8 mouse cellular contexts compared by ENCODE assay signal in the genomic region with DNA sequence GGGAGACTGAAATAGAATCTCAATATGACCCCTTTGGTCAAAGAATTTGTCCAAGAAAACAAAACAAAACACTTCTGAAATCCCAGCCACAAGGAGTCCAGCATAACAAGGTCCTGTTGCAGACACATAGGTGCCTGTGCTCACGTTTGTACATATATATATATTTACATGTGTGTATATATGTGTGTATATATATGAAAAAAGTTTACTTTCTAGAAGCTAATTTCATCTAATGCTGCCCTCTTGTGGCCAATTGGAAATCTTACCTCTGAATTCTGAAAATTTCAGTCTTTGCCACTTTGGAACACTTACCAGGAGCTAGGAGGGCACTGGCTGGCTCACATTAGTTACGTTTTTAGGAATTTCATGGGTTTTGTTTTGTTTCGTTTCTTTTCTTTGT. TPM values are rescaled to one million over a fixed set of nuclear protein-coding genes. Genes with fewer than 3 reads are reported as not detected.
DNase-seq lines count a peak whose midpoint lies in the region; ATAC-seq and TF ChIP-seq lines count a peak whose summit lies in the region.

No protein-coding gene starts in this region.

- DNase-seq in hindbrain, postnatal 0 days (ENCODE audit: low spot score) = peak; percentile 70
- DNase-seq in testis, postnatal 10 days (ENCODE audit: low spot score) = peak; percentile 31
- no peak for DNase-seq in testis, postnatal 14 days (ENCODE audit: low spot score)
- DNase-seq in brain, embryonic 14.5 days (ENCODE audit: low read depth) = peak; percentile 48
- peak; percentile 13 for DNase-seq in thymus, postnatal 25 days
- DNase-seq in right cerebral cortex, postnatal 25 days = no peak
- no peak for DNase-seq in cerebellum, adult 9-11 months

- H3K4me1 ChIP-seq in hindbrain, postnatal 0 days (ENCODE audit: insufficient read depth, low read length) = no peaks in the 10 kb centered on the region
- no peaks in the 10 kb centered on the region for H3K4me1 ChIP-seq in hindbrain, embryonic 12.5 days

- H3K9me3 ChIP-seq in hindbrain, postnatal 0 days (ENCODE audit: low read length) = no peaks in the 10 kb centered on the region
- H3K9me3 ChIP-seq in hindbrain, embryonic 12.5 days (replicated peaks) = no peaks in the 10 kb centered on the region

- ATAC-seq in hindbrain, postnatal 0 days = no peak
- ATAC-seq in hindbrain, embryonic 12.5 days (ENCODE audit: low FRiP score) = no peak

- no peak overlapping the region for H3K4me2 ChIP-seq in hindbrain, postnatal 0 days (ENCODE audit: low read depth, low read length)
- H3K4me2 ChIP-seq in hindbrain, embryonic 12.5 days (replicated peaks) = no peak overlapping the region

- no peak overlapping the region for H3K9ac ChIP-seq in hindbrain, postnatal 0 days (replicated peaks; ENCODE audit: low read length)
- no peak overlapping the region for H3K9ac ChIP-seq in hindbrain, embryonic 12.5 days

- no peaks in the 10 kb centered on the region for H3K36me3 ChIP-seq in hindbrain, postnatal 0 days (ENCODE audit: insufficient read depth, low read length)
- H3K36me3 ChIP-seq in hindbrain, embryonic 12.5 days = no peaks in the 10 kb centered on the region

- no peak overlapping the region for H3K27ac ChIP-seq in hindbrain, postnatal 0 days
- no peak overlapping the region for H3K27ac ChIP-seq in hindbrain, embryonic 12.5 days

- no peak overlapping the region for H3K4me3 ChIP-seq in hindbrain, postnatal 0 days (ENCODE audit: low read length)
- H3K4me3 ChIP-seq in hindbrain, embryonic 12.5 days = no peak overlapping the region

- WGBS in hindbrain, postnatal 0 days = 25% methylated on average over 3 of the region's 3 CpGs
- 28% methylated on average over 3 of the region's 3 CpGs for WGBS in hindbrain, embryonic 12.5 days

- TF ChIP-seq CTCF in hindbrain, postnatal 0 days (IDR thresholded peaks at IDR 0.05; ENCODE audit: low read depth) = peak; percentile 57
- no peak for TF ChIP-seq CTCF in brain, embryonic 14.5 days (IDR thresholded peaks at IDR 0.05; ENCODE audit: borderline replicate concordance, extremely low read depth, insufficient read depth, insufficient read length)

- no peaks in the 10 kb centered on the region for H3K27me3 ChIP-seq in hindbrain, postnatal 0 days (ENCODE audit: insufficient read depth, low read length)
- H3K27me3 ChIP-seq in hindbrain, embryonic 12.5 days = no peaks in the 10 kb centered on the region

- no peak for TF ChIP-seq POLR2A in brain, embryonic 14.5 days (IDR thresholded peaks at IDR 0.05; ENCODE audit: borderline replicate concordance, extremely low read depth, insufficient read depth, insufficient read length, poor library complexity, severe bottlenecking)

RNA-seq across cellular contexts. Expression of gene Il15ra, which starts 17.7 kb away (rescaled TPM):
- total RNA-seq in hindbrain, postnatal 0 days (2014; rRNA removed) = 0.47 and 1.1 TPM in 2 replicates
- polyA plus RNA-seq in hindbrain, postnatal 0 days (2015; fragmentation: Nextera tagmentation; extraction: Ambion mirVana) = 2.0 and 2.5 TPM in 2 replicates
- 0.68 and 0.74 TPM in 2 replicates for polyA plus RNA-seq in hindbrain, embryonic 12.5 days (2016; fragmentation: Nextera tagmentation; extraction: Ambion mirVana)
- polyA plus RNA-seq in brain, embryonic 14.5 days (2012; rRNA removed) = 0.28 and 0.70 TPM in 2 replicates

RNA-seq across cellular contexts. Expression of gene Il2ra, which starts 44.8 kb away (rescaled TPM):
- total RNA-seq in hindbrain, postnatal 0 days (2014; rRNA removed) = 0.04 TPM in 1 of 2 replicates, not detected in the other
- 0.04 and 0.05 TPM in 2 replicates for polyA plus RNA-seq in hindbrain, postnatal 0 days (2015; fragmentation: Nextera tagmentation; extraction: Ambion mirVana)
- polyA plus RNA-seq in hindbrain, embryonic 12.5 days (2016; fragmentation: Nextera tagmentation; extraction: Ambion mirVana) = not detected in 2 replicates
- polyA plus RNA-seq in brain, embryonic 14.5 days (2012; rRNA removed) = 0.01 and 0.03 TPM in 2 replicates

Comparison
In these comparisons a context has a peak if more than half of its experiments do, and no peak if none do; other contexts are left out.
1. DNase-seq: peak in hindbrain, postnatal 0 days (single experiment), testis, postnatal 10 days (single experiment), brain, embryonic 14.5 days (single experiment) and thymus, postnatal 25 days (single experiment); none in testis, postnatal 14 days (single experiment), right cerebral cortex, postnatal 25 days (single experiment) and cerebellum, adult 9-11 months (single experiment).